Mouse (Mus musculus) Patski (cell line): ENCODE measurements at regions not wholly inside any gene's neighbourhood (a gene's known extent, or its start where the extent isn't known, plus 50 kb on each side); places are given as distances from the start of the nearest gene placed in this dataset.

Experiments used
- ATAC-seq: fragments of 100-300 bp; one replicate; pipeline ENCODE4 v1.8.0; 2021
- CTCF ChIA-PET: fragments of 350-600 bp; sonication (Branson Sonifier 250); formaldehyde crosslinking; loops from one replicate; lab custom pipeline; 2022; ENCODE audit warnings: inconsistent platforms; lab: Charles Lee
- POLR2A ChIA-PET: fragments of 350-600 bp; sonication (Branson Sonifier 250); formaldehyde crosslinking; loops from one replicate; lab custom pipeline; 2022; ENCODE audit warnings: antibody characterized with exemption, inconsistent platforms; lab: Charles Lee
- DNase-seq: peaks from one replicate; pipeline ENCODE4 v3.0.0-alpha.2; 2011; ENCODE audit warnings: low read depth, low spot score
- H3K27me3 ChIP-seq: fragments of 371-371 bp; one replicate; pipeline ENCODE4 v1.5.1; 2021
- CTCF ChIP-seq: fragments of 100-300 bp; IDR thresholded peaks from one replicate; pipeline ENCODE4 v1.5.1; 2021
- in situ Hi-C: fragments of 300-500 bp; cut with MboI; formaldehyde crosslinking; loops from 3 replicates; pipeline ENCODE4 v1.11.1; 2018; ENCODE audit warnings: low pct_unique_long_range_greater_than_20kb, mixed read lengths

DNA sequence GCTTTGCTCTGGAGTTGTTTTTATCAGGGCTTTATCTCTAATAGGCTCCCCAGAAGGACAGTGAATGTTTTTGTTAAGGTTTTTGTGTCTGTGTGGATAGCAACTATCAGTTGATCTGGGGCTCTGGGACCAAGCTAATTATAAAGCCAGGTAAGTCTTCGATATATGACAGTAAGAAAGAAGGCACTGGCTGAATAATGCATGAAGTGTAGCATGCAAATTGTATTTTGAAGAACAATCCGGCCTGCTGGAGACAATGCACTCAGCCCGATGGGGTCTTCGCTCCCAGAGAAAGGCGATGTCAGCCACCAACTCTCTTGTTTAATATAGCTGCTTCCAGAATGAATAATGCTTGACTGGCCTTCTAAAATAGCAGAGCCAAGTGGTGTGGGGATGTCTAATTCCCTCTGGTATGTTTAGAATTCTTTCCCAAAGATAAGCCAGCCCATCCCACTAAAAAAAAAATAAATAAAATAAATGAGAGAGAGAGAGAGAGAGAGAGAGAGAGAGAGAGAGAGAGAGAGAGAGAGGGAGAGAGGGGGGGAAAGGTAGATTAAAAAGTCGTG, 68.6 kb downstream of the Dad1 start:
- no peak for TF ChIP-seq CTCF
- no peak for DNase-seq
- in situ Hi-C loops, result no loop called here
- ChIA-PET CTCF (interaction anchor here (0.8 to 2.1 kb wide), 2 partner anchors 9 to 36 kb away, joined by 3 to 6 read pairs; no protein-coding TSS in a partner anchor), POLR2A (no interaction called here)
- H3K27me3 ChIP-seq, result no peaks in the 10 kb centered on the region
- ATAC-seq, result peak; percentile 62

- POLR2A ChIA-PET, result interaction anchor here (0.7 kb wide), 1 partner anchor 122 kb away, joined by 3 read pairs; no protein-coding TSS in a partner anchor
- DNase-seq, result no peak
- CTCF ChIA-PET, result interaction anchor here (1.8 kb wide), 1 partner anchor 19 kb away, joined by 4 read pairs; no protein-coding TSS in a partner anchor
- in situ Hi-C loops, result no loop called here
- no peak for ATAC-seq
- H3K27me3 ChIP-seq, result no peaks in the 10 kb centered on the region
- TF ChIP-seq CTCF, result no peak
Measured at GRCm38 (mm10) chr14:54183873-54184272, 70.0 kb downstream of the Dad1 start.

GRCm38 (mm10) chr14:54182838-54183237, 71.1 kb downstream of the Dad1 start:
- in situ Hi-C loops, result no loop called here
- no peak for TF ChIP-seq CTCF
- CTCF ChIA-PET, result interaction anchor here (1.8 kb wide), 1 partner anchor 18 kb away, joined by 4 read pairs; no protein-coding TSS in a partner anchor
- POLR2A ChIA-PET, result interaction anchor here (0.6 kb wide), 1 partner anchor 196 kb away, joined by 3 read pairs; no protein-coding TSS in a partner anchor
- H3K27me3 ChIP-seq, result no peaks in the 10 kb centered on the region
- ATAC-seq (no peak), DNase-seq (no peak)

DNA sequence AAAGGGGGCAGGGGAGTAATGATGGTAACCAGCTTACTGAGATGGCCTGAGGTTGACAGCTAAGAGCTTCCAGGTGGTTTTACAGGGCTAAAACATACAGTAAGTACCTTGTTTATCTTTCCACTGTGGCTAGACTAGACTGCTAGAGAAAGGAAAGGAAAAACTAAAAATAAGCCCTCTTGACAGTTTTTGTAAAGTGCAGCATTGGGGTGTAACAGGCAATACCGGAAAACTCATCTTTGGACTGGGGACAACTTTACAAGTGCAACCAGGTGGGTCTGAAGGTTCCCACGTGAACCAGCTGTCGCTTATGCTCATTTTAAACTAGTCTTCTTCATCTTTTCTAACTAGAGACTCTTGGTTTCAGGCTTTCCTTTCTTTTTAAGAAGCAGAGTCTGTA, 72.6 kb downstream of the Dad1 start:
- POLR2A ChIA-PET, result interaction anchor here (0.6 kb wide), 1 partner anchor 41 kb away, joined by 4 read pairs; no protein-coding TSS in a partner anchor
- CTCF ChIA-PET, result interaction anchor here (0.9 to 1.1 kb wide), 3 partner anchors 13 to 21 kb away, joined by 3 to 5 read pairs (median 4); no protein-coding TSS in a partner anchor
- DNase-seq, result no peak
- in situ Hi-C loops, result no loop called here
- TF ChIP-seq CTCF, result no peak
- H3K27me3 ChIP-seq, result no peaks in the 10 kb centered on the region
- ATAC-seq, result no peak

DNA sequence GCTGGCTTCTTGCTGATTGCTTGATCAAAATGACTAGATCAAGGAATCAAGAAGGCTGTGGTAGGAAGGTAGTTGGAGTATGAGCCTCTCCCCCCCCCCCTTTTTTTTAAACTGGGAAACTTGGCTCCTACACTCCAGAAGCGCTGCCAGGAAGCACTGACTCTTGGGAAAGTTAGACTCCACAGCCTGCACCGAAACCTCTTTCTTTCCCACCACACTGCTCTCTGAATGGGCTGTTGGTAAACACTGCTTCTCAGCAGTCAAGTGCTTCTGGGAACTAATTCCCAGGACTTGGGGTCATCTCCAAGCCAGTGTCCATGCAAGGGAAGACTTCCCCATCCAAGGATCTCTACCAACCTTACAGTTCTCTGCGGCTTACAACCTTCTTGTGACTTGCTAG, 73.2 kb downstream of the Dad1 start:
- no peak for ATAC-seq
- CTCF ChIA-PET, result interaction anchor here (0.9 to 1.7 kb wide), 2 partner anchors 12 kb away, joined by 3 to 5 read pairs; no protein-coding TSS in a partner anchor
- no peak for TF ChIP-seq CTCF
- no peak for DNase-seq
- POLR2A ChIA-PET, result no interaction called here
- in situ Hi-C loops, result no loop called here
- no peaks in the 10 kb centered on the region for H3K27me3 ChIP-seq

- TF ChIP-seq CTCF, result no peak
- POLR2A ChIA-PET, result no interaction called here
- DNase-seq (no peak), ATAC-seq (no peak)
- CTCF ChIA-PET, result interaction anchor here (0.9 to 1.7 kb wide), 2 partner anchors 12 to 13 kb away, joined by 3 to 5 read pairs; no protein-coding TSS in a partner anchor
- H3K27me3 ChIP-seq, result no peaks in the 10 kb centered on the region
- in situ Hi-C loops, result no loop called here
Measured at GRCm38 (mm10) chr14:54180271-54180670, 73.6 kb downstream of the Dad1 start.

DNA sequence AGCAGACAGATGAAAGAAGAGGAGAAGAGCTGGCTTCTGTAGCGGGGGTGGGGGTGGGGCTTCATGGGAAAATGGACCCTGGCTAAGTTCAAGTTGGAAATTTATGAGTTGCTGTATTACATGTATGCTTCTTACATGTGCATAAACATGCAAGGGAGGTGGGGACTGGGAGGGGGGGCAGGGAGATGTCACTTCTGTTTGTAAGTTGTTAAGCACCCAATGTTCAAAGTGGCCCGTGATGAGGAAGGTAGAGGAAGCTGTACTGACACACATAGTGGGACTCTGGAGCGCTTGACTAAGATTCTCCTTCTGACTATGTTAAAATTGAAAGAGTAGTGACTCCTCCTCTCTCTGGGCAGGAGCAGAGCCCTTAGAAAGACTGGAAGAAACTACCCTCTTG, 75.0 kb downstream of the Dad1 start:
- TF ChIP-seq CTCF, result no peak
- ATAC-seq (no peak), DNase-seq (no peak)
- POLR2A ChIA-PET, result interaction anchor here (0.8 kb wide), 1 partner anchor 10 kb away, joined by 3 read pairs; no protein-coding TSS in a partner anchor
- CTCF ChIA-PET, result interaction anchor here (1.2 to 1.7 kb wide), 2 partner anchors 14 to 18 kb away, joined by 3 to 5 read pairs; no protein-coding TSS in a partner anchor
- no peaks in the 10 kb centered on the region for H3K27me3 ChIP-seq
- in situ Hi-C loops, result no loop called here

GRCm38 (mm10) chr14:54176469-54176868, 77.4 kb downstream of the Dad1 start:
- H3K27me3 ChIP-seq, result no peaks in the 10 kb centered on the region
- in situ Hi-C loops, result no loop called here
- DNase-seq (no peak), ATAC-seq (no peak)
- no peak for TF ChIP-seq CTCF
- ChIA-PET POLR2A (no interaction called here), CTCF (interaction anchor here (0.8 to 1.0 kb wide), 2 partner anchors 8 to 15 kb away, joined by 3 to 4 read pairs; no protein-coding TSS in a partner anchor)

DNA sequence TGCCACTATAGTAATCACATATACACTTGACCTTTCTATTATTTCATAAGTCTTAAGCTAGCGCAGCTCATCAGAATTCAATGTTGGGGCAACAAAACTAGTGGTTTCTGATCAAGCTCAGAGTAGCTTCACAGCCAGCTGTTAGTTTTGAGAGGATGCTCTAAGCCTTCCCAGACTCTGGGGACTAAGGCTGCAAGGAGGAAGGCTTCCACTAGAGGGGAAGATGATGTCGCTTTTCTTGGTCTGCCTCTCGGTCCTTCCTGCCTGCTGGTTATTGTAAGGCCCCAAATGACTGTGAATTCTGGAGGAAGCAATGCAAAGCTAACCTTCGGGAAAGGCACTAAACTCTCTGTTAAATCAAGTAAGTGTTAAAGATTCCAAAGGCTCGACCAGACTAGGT, 78.4 kb downstream of the Dad1 start:
- in situ Hi-C loops, result no loop called here
- CTCF ChIA-PET, result interaction anchor here (1.0 kb wide), 1 partner anchor 16 kb away, joined by 4 read pairs; no protein-coding TSS in a partner anchor
- no peaks in the 10 kb centered on the region for H3K27me3 ChIP-seq
- ATAC-seq, result no peak
- TF ChIP-seq CTCF, result no peak
- DNase-seq, result no peak
- POLR2A ChIA-PET, result no interaction called here

GRCm38 (mm10) chr14:54173316-54173715, 80.6 kb downstream of the Dad1 start:
- POLR2A ChIA-PET, result no interaction called here
- in situ Hi-C loops, result no loop called here
- no peak for DNase-seq
- H3K27me3 ChIP-seq, result no peaks in the 10 kb centered on the region
- CTCF ChIA-PET, result no interaction called here
- TF ChIP-seq CTCF, result no peak
- ATAC-seq, result no peak

- ATAC-seq (no peak), DNase-seq (no peak)
- no peaks in the 10 kb centered on the region for H3K27me3 ChIP-seq
- no peak for TF ChIP-seq CTCF
- ChIA-PET POLR2A (interaction anchor here (0.8 kb wide), 1 partner anchor 9 kb away, joined by 3 read pairs; no protein-coding TSS in a partner anchor), CTCF (interaction anchor here (0.8 to 1.3 kb wide), 2 partner anchors 12 to 13 kb away, joined by 3 read pairs; no protein-coding TSS in a partner anchor)
- in situ Hi-C loops, result no loop called here
Measured at GRCm38 (mm10) chr14:54169254-54169653, 84.7 kb downstream of the Dad1 start.
